Mouse (Mus musculus) heart, embryonic 12.5 days (tissue): ENCODE results near the gene Cfap61. TPM values are rescaled to one million over a fixed set of nuclear protein-coding genes. Genes with fewer than 3 reads are reported as not detected.

Experiments used
- ATAC-seq: fragments of 200-750 bp; cut with Nextera tagmentation; 2 replicates; pipeline ENCODE4 v1.8.0; 2017; ENCODE audit warnings: moderate TSS enrichment, moderate library complexity; ENCODE audit not compliant: insufficient number of reproducible peaks, low FRiP score
- H3K27ac ChIP-seq: fragments of 300-500 bp; sonication (generic); 2 replicates; pipeline ENCODE4 v1.5.1; 2016; ENCODE audit warnings: mild to moderate bottlenecking, moderate library complexity; ENCODE audit not compliant: poor library complexity, severe bottlenecking
- H3K27me3 ChIP-seq: fragments of 300-500 bp; sonication (generic); replicated peaks from 2 replicates; pipeline ENCODE4 v1.6.1; 2016; ENCODE audit warnings: mild to moderate bottlenecking, moderate library complexity
- H3K36me3 ChIP-seq: fragments of 300-500 bp; sonication (generic); 2 replicates; pipeline ENCODE4 v1.6.1; 2016; ENCODE audit warnings: mild to moderate bottlenecking, moderate library complexity
- H3K4me1 ChIP-seq: fragments of 300-500 bp; sonication (generic); replicated peaks from 2 replicates; pipeline ENCODE4 v1.6.1; 2016; ENCODE audit warnings: mild to moderate bottlenecking
- H3K4me2 ChIP-seq: fragments of 300-500 bp; sonication (generic); 2 replicates; pipeline ENCODE4 v1.6.1; 2016; ENCODE audit warnings: mild to moderate bottlenecking, moderate library complexity
- H3K4me3 ChIP-seq: fragments of 300-500 bp; sonication (generic); 2 replicates; pipeline ENCODE4 v1.5.1; 2016; ENCODE audit warnings: mild to moderate bottlenecking
- H3K9ac ChIP-seq: fragments of 300-500 bp; sonication (generic); 2 replicates; pipeline ENCODE4 v1.6.1; 2016; ENCODE audit warnings: mild to moderate bottlenecking, moderate library complexity
- H3K9me3 ChIP-seq: fragments of 300-500 bp; sonication (generic); replicated peaks from 2 replicates; pipeline ENCODE4 v1.6.1; 2016; ENCODE audit warnings: mild to moderate bottlenecking, moderate library complexity
- WGBS: fragments of 180-500 bp; shearing (Covaris S2); methylation state at CpG from one replicate; pipeline ENCODE4 v1.1.7; 2016; 5-methylcytosine and 5-hydroxymethylcytosine counted together
- polyA plus RNA-seq: library from polyadenylated mRNA; unstranded; fragments of >200 nt; fragmentation: Nextera tagmentation; extraction: Ambion mirVana; gene quantifications from 2 replicates; pipeline ENCODE4 v1.2.1, GENCODE M21; 2016

Gene Cfap61
- polyA plus RNA-seq, 1 experiment from 2014 or later: 0.59 TPM

DNA sequence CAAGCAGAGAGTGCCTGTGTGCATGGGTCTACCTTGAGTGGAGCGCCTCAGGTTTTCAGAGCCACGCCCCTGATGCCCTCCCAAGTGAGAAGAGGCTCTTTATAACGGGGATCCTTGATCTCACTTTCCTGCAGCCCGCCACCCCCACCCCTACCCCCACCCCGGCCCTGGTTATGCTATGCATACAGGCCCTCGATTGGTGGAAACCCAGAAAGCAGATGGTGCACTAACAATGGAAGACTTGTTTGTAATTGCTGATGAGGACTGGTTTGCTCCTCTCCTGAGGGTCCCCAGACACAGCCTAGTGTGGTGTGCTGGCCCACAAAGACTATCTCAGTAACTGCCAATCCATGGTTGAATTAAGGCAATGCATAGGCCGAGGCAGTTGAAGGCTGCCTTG is 314.4 kb downstream of the Cfap61 start:
- Histone ChIP-seq H3K27me3 (no peaks in the 10 kb centered on the region), H3K9ac (no peak overlapping the region), H3K27ac (no peak overlapping the region), H3K4me1 (peaks cover 32% of the 10 kb centered on the region), H3K9me3 (no peaks in the 10 kb centered on the region), H3K4me3 (no peak overlapping the region), H3K4me2 (no peak overlapping the region), H3K36me3 (peaks cover 17% of the 10 kb centered on the region)
- ATAC-seq: no peak
- WGBS: 77% methylated on average over 7 of the region's 7 CpGs

DNA sequence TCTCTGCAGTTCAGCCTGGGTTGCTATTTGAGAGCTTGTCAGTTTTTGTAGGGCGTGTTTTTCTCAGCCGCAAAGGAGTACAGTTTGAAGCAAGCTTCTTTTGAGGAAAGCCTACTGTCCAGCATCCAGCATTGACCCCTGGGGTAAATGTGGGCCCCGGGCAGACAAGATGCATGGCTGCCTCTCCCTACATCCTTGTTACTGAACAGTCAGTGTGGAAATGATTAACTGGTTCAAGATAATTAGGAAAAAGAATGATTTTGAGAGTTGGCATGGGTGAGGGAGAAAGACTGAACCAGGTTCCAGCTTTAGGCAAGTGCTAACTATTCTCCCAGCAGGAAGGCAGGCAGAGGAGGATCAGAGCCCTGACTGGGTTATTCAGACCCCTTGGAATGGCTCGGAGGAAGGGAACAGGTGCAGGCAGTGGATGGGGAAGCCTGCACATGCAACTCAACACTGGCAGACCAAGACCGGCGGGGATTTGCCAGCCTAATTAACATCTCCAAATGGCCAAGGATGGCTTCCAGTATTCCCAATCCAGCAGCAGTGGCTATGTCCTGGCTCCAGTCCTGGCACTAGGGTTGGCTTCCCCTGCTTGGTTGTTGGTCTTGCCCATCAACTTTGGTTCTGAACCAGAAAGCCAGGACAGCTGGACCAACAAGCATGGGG is 315.8 kb downstream of the Cfap61 start:
- H3K36me3 ChIP-seq: peaks cover 10% of the 10 kb centered on the region; the same call in 1 of the 2 replicates
- H3K9ac ChIP-seq: no peak overlapping the region
- H3K9me3 ChIP-seq: no peaks in the 10 kb centered on the region
- H3K4me1 ChIP-seq: peaks cover 26% of the 10 kb centered on the region
- no peaks in the 10 kb centered on the region for H3K27me3 ChIP-seq
- H3K27ac ChIP-seq: no peak overlapping the region
- WGBS: 84% methylated on average over 6 of the region's 6 CpGs
- no peak overlapping the region for H3K4me2 ChIP-seq
- no peak for ATAC-seq
- no peak overlapping the region for H3K4me3 ChIP-seq

DNA sequence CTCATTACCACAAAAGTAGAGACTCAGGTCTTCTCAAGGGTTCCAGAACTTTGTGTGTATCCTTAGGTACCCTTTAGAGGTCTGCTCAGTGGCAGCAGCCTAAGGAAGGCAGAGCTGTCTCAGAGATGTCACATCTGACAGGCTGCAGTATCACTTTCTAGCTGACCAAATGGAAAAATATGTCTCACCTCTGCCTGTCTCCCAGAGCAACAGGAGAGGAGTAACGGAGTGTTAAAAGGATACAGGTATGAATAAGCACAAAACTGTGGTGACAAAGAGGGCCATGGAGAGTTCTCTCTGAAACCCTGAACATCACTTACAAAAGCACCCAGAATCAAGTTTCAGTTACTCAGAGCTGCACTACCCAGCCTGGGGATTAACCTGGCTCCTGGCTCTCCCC is 319.8 kb downstream of the Cfap61 start:
- no peak overlapping the region for H3K4me2 ChIP-seq
- no peaks in the 10 kb centered on the region for H3K9me3 ChIP-seq
- H3K36me3 ChIP-seq: peaks cover 3% of the 10 kb centered on the region; the same call in 1 of the 2 replicates
- no peak for ATAC-seq
- H3K27me3 ChIP-seq: no peaks in the 10 kb centered on the region
- H3K4me3 ChIP-seq: no peak overlapping the region
- no peak overlapping the region for H3K27ac ChIP-seq
- H3K9ac ChIP-seq: no peak overlapping the region
- peaks cover 18% of the 10 kb centered on the region for H3K4me1 ChIP-seq
- WGBS: 67% methylated on average over 1 of the region's 1 CpGs

DNA sequence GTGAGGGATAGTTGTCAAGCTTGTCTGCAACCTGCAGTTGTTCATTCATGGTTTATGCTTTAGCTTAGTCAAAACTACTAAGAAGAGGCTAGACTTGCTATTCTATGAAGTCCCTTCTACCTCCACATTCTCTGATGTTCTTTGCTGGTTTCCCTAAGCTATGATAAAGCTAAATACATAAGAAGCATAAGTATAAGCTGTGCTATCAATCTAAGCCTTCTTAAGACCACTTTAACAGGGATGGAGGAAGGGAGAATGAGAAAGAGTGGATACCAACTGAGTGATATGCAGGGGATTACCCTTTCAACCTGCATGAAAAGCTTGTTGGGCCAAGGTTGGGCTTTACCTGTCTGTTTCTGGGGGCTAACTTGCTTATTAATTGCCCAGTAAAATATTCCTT is 321.1 kb downstream of the Cfap61 start:
- no peak overlapping the region for H3K27ac ChIP-seq
- no peak for ATAC-seq
- H3K4me2 ChIP-seq: no peak overlapping the region
- H3K4me1 ChIP-seq: peaks cover 22% of the 10 kb centered on the region
- H3K9me3 ChIP-seq: no peaks in the 10 kb centered on the region
- H3K4me3 ChIP-seq: no peak overlapping the region
- H3K36me3 ChIP-seq: no peaks in the 10 kb centered on the region
- no peaks in the 10 kb centered on the region for H3K27me3 ChIP-seq
- H3K9ac ChIP-seq: no peak overlapping the region

DNA sequence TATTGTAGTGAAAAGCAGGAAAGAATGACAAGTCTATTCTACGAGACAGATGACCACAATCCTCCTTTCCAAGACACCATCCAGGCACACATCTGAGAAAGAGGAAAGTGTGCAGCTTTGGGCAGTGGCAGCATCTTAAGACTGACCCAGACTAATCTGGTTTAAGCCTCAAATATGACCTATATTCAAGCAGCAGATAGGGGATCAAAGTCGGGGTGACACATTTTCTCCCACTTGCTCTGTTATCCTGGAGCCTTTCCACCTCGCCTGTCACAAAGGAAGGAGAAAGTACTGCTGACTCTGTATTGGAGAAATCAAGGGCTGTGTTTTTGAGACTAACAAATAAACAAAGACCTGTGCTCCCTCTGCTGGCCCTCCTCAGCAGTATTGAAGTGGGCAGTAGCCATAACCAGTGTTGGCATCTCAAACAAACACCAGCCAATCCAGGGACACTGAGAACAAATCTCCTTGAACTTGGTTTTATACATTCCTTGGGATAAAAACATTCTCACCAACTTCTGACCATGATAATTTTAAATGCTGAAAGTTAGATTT is 321.8 kb downstream of the Cfap61 start:
- H3K4me1 ChIP-seq: peaks cover 22% of the 10 kb centered on the region
- H3K27me3 ChIP-seq: no peaks in the 10 kb centered on the region
- H3K4me3 ChIP-seq: no peak overlapping the region
- H3K4me2 ChIP-seq: no peak overlapping the region
- no peaks in the 10 kb centered on the region for H3K9me3 ChIP-seq
- H3K36me3 ChIP-seq: no peaks in the 10 kb centered on the region
- H3K9ac ChIP-seq: no peak overlapping the region
- H3K27ac ChIP-seq: no peak overlapping the region
- ATAC-seq: no peak
- 52% methylated on average over 3 of the region's 3 CpGs for WGBS

DNA sequence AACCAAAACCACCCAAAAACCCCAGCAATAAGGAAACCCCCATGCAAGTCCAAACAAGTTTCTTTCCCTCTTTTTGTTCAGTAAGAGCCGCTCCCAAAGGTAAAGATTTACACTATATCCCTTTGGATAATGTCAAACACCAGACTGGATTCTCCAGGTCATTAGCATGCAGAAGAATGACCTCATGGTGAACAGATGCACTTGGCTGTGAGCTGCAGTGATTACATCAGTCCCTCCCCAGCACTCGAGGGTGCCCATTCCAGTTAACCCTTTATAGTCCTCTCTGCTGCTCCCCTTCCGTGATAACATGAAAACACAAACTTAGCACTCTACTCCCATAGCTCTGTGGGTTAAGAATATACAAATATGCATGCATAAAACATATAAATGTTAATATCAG is 322.5 kb downstream of the Cfap61 start:
- no peaks in the 10 kb centered on the region for H3K27me3 ChIP-seq
- H3K36me3 ChIP-seq: no peaks in the 10 kb centered on the region
- 33% methylated on average over 3 of the region's 3 CpGs for WGBS
- H3K27ac ChIP-seq: no peak overlapping the region
- no peaks in the 10 kb centered on the region for H3K9me3 ChIP-seq
- H3K4me2 ChIP-seq: no peak overlapping the region
- no peak for ATAC-seq
- H3K4me1 ChIP-seq: peaks cover 22% of the 10 kb centered on the region
- no peak overlapping the region for H3K4me3 ChIP-seq
- no peak overlapping the region for H3K9ac ChIP-seq

DNA sequence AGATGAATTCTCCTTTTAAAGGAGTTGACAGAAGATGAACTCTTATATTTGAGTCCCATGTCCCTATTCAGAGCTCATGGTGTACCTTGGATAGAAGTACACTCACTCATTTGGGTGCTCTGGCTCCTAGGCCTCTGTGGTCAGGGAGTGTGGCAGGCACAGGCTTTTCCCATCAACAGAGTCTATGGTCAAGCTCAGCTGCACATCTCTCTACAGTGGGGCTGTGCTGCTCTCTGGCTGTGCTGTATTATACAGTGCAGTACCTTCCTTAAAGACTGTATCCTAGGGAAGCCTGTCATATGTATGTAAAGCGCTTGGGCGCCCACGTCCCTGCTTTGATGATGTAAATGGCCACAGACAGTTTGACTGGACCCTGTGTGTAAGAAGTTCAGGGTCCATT is 323.0 kb downstream of the Cfap61 start:
- Histone ChIP-seq H3K4me2 (no peak overlapping the region), H3K9ac (no peak overlapping the region), H3K27ac (no peak overlapping the region), H3K9me3 (no peaks in the 10 kb centered on the region), H3K4me3 (no peak overlapping the region), H3K27me3 (no peaks in the 10 kb centered on the region), H3K4me1 (peaks cover 27% of the 10 kb centered on the region), H3K36me3 (no peaks in the 10 kb centered on the region)
- ATAC-seq: no peak
- WGBS: 72% methylated on average over 3 of the region's 3 CpGs

DNA sequence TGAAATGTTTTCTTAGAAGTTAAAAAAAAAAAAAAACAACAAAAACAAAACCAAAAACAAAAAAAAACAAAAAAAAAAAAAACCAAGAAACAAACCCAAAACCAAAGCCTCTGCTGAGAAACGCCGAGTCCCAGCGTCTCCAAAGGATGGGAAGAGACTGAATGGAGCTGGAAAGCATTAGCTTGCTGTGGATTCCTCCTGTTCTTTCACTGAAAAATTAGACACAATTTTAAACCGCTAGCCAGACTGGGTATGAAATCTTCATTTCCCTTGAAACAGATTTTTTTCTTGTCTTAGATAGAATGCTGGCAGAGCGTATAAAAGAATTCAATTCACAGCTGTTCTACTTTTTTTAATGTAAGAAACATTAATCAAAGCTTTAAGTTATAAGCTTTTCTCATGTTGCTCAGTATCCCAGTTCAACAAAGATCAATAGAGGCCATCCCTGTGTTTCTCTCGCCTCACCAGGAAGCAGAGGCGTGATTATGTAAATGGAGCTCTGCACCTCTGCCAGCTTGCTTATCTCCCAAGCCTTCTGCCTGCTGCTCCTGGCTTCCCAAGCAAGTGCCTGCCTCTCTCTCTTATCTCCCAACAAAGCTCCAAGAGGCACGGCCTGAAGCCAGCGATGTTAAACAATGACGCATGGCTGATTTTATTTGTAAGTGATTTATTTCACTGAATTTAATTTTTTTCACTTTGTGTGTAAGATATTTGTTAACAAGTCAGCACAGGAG is 324.3 kb downstream of the Cfap61 start:
- Histone ChIP-seq H3K27ac (no peak overlapping the region), H3K9ac (no peak overlapping the region), H3K4me2 (peak overlapping the region; percentile 40; the same call in 1 of the 2 replicates), H3K4me1 (peaks cover 27% of the 10 kb centered on the region), H3K4me3 (no peak overlapping the region), H3K36me3 (no peaks in the 10 kb centered on the region), H3K9me3 (no peaks in the 10 kb centered on the region), H3K27me3 (no peaks in the 10 kb centered on the region)
- 17% methylated on average over 10 of the region's 10 CpGs for WGBS
- ATAC-seq: peak; percentile 64; the same call in 1 of the 2 replicates

DNA sequence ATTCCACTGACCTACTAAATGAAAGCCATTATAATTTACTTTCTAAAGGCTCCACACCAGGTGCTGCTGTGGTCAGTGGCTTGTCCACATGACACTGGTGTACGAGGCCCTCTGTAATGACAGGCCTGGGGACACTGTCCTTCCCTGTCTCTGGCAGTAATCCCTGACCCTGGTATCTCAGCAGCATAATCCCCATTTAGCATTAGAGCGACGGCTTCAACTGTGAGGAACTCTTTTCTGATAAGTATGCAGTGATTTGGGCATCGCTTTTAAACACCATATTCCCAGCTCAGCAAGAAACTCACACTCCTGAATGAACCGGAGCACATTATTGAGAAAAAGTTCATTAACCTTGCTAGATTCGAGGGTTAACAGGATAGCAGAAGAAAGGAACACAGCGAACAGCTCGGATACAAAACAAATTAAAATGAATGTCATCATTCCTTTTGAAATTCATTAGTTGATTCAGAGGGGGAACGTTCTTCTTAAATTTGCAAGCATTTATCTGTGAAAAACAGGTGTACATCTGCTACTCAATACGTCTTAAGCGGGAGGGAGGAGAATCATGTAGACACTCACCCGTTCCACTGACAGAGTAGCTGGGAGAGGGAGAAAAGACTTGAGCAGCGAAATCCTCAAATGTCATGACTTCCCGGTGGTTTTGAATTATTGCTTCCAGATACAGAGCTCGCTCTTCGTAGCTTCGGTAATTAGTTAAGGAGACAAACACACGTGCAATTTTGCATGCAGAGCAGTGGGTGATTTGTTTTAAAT is 325.4 kb downstream of the Cfap61 start:
- H3K4me1 ChIP-seq: peaks cover 29% of the 10 kb centered on the region
- H3K36me3 ChIP-seq: no peaks in the 10 kb centered on the region
- H3K27me3 ChIP-seq: no peaks in the 10 kb centered on the region
- H3K4me2 ChIP-seq: no peak overlapping the region
- H3K9ac ChIP-seq: 0 out of 2 replicates have a peak overlapping the region, but pooled peaks have one; percentile 1
- no peak for ATAC-seq
- H3K27ac ChIP-seq: no peak overlapping the region
- WGBS: 51% methylated on average over 18 of the region's 18 CpGs
- no peak overlapping the region for H3K4me3 ChIP-seq
- no peaks in the 10 kb centered on the region for H3K9me3 ChIP-seq

DNA sequence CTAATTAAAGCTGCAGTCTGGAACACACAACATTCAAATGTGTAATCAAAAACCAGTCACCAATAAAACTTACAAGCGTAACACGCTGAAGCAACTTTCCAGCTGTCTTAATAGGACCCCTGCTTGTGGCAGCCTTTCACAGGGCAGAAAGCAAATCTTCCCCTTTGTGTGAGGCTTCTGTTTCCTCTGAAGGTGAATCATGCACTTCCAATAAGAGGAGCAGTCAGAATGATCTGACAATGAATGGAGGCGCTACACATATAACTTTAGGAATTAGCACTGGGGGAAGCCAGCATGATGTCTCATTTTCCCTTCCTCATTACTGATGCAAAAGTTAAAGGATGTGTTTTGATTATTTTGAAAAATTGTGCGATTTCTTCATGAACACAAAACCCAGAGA is 326.6 kb downstream of the Cfap61 start:
- Histone ChIP-seq H3K27ac (no peak overlapping the region), H3K4me1 (peaks cover 33% of the 10 kb centered on the region), H3K36me3 (no peaks in the 10 kb centered on the region), H3K4me2 (no peak overlapping the region), H3K9me3 (no peaks in the 10 kb centered on the region), H3K27me3 (no peaks in the 10 kb centered on the region), H3K4me3 (no peak overlapping the region), H3K9ac (no peak overlapping the region)
- WGBS: 93% methylated on average over 4 of the region's 4 CpGs
- ATAC-seq: no peak

DNA sequence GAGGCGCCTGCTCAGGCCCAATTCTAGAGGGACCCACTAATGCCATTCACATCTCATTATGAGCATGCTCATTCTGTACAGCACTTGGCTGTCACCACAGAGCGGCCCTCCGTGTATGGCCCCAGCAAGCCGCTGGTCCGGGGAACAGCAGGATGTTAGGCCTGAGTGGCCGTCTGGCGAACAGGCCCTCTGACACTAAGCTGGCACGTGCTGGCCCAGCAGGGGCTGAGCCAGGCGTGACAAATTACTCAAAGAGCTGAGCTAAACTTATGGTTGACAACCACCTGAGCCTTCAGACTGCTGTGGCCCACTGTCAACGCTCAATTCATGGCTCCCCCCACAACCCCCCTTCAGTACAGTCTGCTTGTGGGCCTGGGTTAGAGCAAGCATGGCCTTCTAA is 327.6 kb downstream of the Cfap61 start:
- ATAC-seq: no peak
- H3K27ac ChIP-seq: no peak overlapping the region
- no peaks in the 10 kb centered on the region for H3K36me3 ChIP-seq
- H3K9me3 ChIP-seq: no peaks in the 10 kb centered on the region
- H3K27me3 ChIP-seq: no peaks in the 10 kb centered on the region
- H3K4me3 ChIP-seq: no peak overlapping the region
- WGBS: 34% methylated on average over 10 of the region's 10 CpGs
- H3K4me1 ChIP-seq: peaks cover 28% of the 10 kb centered on the region
- no peak overlapping the region for H3K4me2 ChIP-seq
- no peak overlapping the region for H3K9ac ChIP-seq
